Mouse (Mus musculus) mesoderm, embryonic 11.5 days (tissue): Measurements from ENCODE around the gene Tenm3.

ENCODE experiments used
- DNase-seq: peaks from one replicate; pipeline ENCODE4 v3.0.0-alpha.2; 2012; ENCODE audit warnings: low read depth, low spot score

Gene Tenm3

GRCm38 (mm10) chr8:48665193-48665592 lies 178.6 kb downstream of the Tenm3 start:
- DNase-seq: no peak

- DNase-seq: no peak
Observed at GRCm38 (mm10) chr8:48659226-48659625, 184.5 kb downstream of the Tenm3 start.

DNA sequence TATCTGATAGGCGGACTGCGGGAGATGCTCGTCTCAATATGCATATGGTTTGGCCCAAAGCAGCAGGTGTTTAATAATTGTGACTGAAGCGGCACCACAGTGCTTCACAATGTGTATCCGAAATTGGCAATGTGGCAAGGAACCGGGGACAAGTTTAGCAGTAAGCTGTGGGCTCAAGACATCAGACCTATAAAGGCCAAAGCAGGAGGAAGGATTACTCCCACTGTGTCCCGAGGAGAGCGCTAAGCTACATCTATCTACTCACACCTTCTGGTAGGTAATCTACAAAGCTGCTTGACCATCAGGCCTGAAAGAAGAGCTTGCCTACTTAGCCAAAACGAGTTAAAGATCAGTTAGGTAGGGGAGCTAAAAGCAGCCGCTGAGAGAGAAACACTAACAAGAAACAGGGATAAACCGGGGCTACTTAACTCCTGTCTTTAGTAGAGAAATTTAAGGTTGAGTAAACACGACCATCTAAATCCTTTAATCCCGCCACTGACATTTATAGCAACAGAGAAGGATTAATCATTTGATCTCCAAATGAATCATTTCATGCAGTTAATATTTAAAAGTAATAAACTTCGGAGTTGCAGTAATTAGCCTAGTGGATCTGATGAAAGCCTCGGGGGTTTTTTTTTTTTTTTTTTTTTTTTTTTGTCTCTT lies 188.2 kb downstream of the Tenm3 start:
- DNase-seq: no peak

- no peak for DNase-seq
Observed at GRCm38 (mm10) chr8:48649845-48650244, 193.9 kb downstream of the Tenm3 start.

DNA sequence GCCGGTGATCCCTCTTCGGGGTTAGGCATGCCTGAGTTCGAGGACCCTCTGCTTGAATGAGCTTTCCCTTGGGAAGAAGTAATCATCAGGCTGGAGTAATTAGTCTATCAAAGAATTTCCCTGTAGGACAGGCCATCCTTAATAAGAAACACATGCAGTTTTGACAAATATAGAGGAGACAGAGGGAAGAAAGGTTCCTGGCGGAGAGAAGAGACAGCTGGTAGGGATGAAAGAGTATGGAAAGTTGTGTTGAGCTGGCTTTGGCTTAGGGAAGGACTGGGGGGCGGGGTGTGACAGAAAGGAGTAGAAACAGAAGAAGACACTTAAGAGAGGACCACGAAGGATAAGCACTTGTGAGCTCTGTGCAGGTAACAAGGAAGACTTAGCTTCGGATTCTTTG lies 194.3 kb downstream of the Tenm3 start:
- DNase-seq: no peak

DNA sequence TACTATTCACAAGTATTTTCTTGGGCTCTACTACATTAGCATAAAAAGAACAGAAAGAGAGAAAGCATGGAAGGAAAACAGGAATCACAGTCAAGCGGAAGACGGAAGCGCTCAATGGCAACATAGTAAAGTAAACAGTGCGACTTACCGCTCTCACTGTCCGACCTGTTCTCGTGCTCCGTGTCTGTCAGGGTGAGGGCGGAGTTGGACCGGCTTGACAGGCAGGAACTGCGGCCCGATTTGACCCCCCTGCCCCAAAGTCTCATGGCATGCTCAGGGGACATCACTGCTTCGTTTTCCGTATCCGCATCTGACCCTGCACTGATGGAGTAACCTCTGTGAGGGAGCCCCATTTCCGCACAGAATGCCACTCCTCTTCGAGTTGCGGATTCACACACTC lies 197.6 kb downstream of the Tenm3 start:
- DNase-seq: no peak

DNA sequence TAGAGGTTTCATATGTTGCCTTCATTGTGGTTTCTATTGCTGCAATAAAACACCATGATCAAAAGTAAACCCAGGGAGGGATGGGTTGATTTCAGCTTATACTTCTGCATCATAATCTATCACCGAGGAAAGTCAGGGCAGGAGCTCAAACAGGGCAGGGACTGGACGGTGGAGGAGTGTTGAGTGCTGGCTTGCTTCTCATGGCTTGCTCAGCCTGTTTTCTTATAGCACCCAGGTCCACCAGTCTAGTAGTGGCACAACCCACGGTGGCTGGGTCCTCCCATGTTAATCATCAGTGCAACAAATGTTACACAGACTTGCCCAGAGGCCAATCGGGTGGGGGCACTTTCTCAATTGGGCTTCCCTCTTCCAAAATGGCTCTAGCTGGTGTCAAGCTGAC lies 205.6 kb downstream of the Tenm3 start:
- DNase-seq: no peak

GRCm38 (mm10) chr8:48636979-48637378 lies 206.8 kb downstream of the Tenm3 start:
- DNase-seq: no peak

DNA sequence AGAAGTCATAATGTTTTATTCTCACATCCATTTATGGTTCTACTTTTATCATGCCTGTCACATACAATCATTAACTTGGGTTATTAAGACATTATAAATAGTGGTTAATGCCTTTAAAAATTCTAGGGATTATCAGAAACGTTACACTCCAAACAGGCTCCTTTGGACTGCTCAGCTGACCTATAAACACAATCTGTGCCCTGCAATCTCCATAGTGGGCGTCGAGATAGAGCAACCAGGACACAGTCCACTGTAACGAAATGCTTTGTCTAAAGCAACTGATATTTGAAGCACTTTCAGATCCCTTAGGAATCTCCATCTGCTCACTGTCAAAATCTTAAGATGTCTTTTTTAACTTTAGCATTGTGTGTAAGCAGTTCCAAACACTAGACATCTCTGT lies 207.9 kb downstream of the Tenm3 start:
- no peak for DNase-seq

DNA sequence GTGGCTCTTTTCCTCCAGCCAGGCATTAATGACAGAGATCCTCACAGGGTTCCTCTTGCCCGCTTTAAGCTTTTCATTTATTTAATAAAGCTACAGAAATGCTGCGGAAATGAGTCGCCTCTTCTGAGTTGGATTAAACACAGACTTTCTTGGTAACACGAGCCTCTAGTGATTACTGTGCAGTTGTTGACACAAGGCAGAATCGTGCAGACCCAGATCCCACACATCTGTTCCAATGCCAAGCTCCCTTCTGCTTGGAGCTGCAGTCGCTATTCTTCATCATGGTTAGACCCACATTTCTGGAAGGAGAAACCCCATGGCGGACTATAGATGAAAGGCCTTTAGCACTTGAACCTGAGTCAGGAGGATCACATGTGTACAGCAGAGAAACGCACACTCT lies 210.3 kb downstream of the Tenm3 start:
- DNase-seq: no peak

- DNase-seq: no peak
Observed at GRCm38 (mm10) chr8:48622517-48623153, 221.1 kb downstream of the Tenm3 start.

- DNase-seq: peak; percentile 43
Observed at GRCm38 (mm10) chr8:48615088-48615487, 228.7 kb downstream of the Tenm3 start.

- DNase-seq: no peak
Observed at GRCm38 (mm10) chr8:48611934-48612512, 231.7 kb downstream of the Tenm3 start.

DNA sequence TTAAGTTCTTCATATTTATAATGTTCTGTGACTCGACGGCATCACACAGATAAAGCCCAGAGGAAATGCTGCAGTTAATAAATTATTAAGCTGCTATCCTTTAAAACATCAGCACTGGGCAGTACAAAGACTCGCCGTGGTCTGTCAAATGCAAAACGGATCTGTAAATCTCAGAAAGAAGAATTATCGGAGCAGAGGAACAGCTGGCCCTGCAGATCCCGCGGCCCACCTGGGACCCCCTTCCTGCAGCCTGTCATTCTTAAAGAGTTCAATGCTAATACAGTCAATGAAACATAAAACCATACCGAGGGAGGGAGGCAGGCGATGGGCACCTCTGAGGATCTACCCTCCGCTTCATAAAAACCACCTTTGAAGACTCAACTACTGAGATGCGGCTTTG lies 232.6 kb downstream of the Tenm3 start:
- DNase-seq: peak; percentile 68

- peak; percentile 22 for DNase-seq
Observed at GRCm38 (mm10) chr8:48610316-48610715, 233.4 kb downstream of the Tenm3 start.

DNA sequence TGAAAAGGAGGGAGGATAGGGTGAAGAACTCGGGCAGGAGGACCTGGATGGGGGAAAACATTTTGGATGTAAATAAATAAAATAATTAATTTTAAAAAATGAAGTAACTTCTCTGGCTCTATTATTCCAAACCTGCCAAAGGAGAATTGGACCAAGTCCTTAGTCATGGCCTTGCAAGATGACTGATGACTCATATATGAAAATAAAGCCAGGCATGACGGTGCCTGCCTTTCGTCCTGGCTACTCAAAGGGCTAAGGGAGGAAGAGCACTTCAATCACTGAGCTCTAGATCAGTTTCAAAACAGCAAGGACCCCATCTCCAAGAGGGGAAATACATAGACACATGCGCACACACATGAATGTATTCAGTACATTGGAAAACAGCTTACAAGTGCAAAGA lies 234.1 kb downstream of the Tenm3 start:
- no peak for DNase-seq

- no peak for DNase-seq
Observed at GRCm38 (mm10) chr8:48604190-48604897, 239.4 kb downstream of the Tenm3 start.

DNA sequence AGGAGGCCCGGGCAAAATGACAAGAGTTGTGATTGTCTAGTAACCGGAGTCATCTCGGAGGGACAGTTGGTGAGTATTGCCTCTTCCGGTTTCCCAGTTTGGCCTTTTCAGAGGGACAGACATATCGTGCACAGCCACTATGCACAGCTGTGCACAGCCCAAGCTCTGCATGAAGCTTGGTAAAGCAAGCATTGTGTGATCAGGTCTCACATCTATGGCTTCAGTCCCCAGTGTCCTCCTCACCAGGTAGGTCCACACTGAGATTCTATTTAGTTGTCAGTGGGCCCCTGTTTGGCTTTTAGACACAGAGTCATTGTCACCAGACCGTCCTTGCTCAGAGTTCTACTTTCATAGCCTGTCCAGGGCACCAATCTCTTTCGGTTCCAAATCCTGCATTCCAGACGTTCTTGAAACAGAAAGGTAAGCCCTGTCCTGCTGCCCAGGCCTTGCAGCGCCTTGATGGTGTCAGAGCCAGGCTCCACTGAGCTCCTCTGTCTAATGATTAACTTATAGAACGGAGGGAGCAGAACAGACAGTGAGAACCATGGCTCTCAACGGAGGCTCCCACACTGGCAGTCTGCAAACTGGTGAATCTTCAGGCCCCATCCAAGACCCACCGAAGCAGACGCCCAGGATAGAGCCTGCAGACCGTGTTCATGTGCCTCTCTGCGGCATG lies 240.4 kb downstream of the Tenm3 start:
- DNase-seq: no peak

GRCm38 (mm10) chr8:48601621-48602020 lies 242.1 kb downstream of the Tenm3 start:
- DNase-seq: no peak

- DNase-seq: no peak
Observed at GRCm38 (mm10) chr8:48599028-48599427, 244.7 kb downstream of the Tenm3 start.

DNA sequence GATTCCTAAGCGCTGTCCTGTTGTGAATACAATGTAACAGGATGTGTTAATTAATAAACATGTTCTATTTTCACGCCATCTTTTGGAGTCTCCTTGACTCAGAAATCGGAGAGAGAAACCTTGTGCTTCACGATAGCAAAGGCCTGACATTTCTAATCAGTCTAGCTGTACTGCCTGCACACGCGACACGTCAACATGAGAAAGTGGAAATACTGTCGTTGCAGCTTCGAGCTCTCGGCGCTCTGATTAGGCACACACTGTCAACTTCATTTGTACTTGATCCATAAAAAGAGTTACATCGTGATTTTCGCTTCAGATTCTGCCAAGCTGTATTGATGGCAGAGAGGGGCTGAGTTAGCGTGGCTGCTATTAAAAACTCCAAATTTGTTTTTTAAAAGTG lies 247.4 kb downstream of the Tenm3 start:
- no peak for DNase-seq

- DNase-seq: no peak
Observed at GRCm38 (mm10) chr8:48591818-48592217, 251.9 kb downstream of the Tenm3 start.
